Mouse (Mus musculus): ENCODE measurements at regions not wholly inside any gene's neighbourhood (a gene's known extent, or its start where the extent isn't known, plus 50 kb on each side); places are given as distances from the start of the nearest gene placed in this dataset.

- no peak for TF ChIP-seq POLR2A (IDR thresholded peaks at IDR 0.05; ENCODE audit: insufficient read length, low read depth)
- TF ChIP-seq POLR2AphosphoS2 (IDR thresholded peaks at IDR 0.05; ENCODE audit: insufficient read length, low read depth) = no peak
- TF ChIP-seq MAX (IDR thresholded peaks at IDR 0.05; ENCODE audit: low read depth) = no peak
- no peak for TF ChIP-seq E2F4 (IDR thresholded peaks at IDR 0.05; ENCODE audit: insufficient read depth)
- no peak for TF ChIP-seq MYOG (IDR thresholded peaks at IDR 0.05; ENCODE audit: control insufficient read depth in 1 of 3, insufficient read depth in 1 of 3, insufficient read length in 2 of 3, low read depth in 2 of 3)
- no peak for TF ChIP-seq SRF (IDR thresholded peaks at IDR 0.05; ENCODE audit: control insufficient read depth, insufficient read length, low read depth)
- TF ChIP-seq TCF3 (IDR thresholded peaks at IDR 0.05; ENCODE audit: insufficient read length, low read depth) = no peak
- TF ChIP-seq USF1 (IDR thresholded peaks at IDR 0.05; ENCODE audit: low read depth) = no peak
- no peak for TF ChIP-seq TCF12 (IDR thresholded peaks at IDR 0.05; ENCODE audit: insufficient read depth, poor library complexity, severe bottlenecking)
- no peak for TF ChIP-seq CEBPB (IDR thresholded peaks at IDR 0.05; ENCODE audit: insufficient read depth, poor library complexity, severe bottlenecking)
Observed at GRCm38 (mm10) chr13:101234550-101234949, 401.3 kb upstream of the Slc30a5 start.
